Mouse (Mus musculus) ES-Bruce4 (cell line): ENCODE measurements around the gene Apbb2.

Experiments used
- CTCF ChIP-seq: IDR thresholded peaks from one replicate; pipeline ENCODE4 v1.8.1; 2011; ENCODE audit warnings: low read depth, low read length
- EP300 ChIP-seq: IDR thresholded peaks from 2 replicates; pipeline ENCODE4 v1.6.1; 2011; ENCODE audit warnings: low read depth, low read length; ENCODE audit not compliant: insufficient read depth

DNA sequence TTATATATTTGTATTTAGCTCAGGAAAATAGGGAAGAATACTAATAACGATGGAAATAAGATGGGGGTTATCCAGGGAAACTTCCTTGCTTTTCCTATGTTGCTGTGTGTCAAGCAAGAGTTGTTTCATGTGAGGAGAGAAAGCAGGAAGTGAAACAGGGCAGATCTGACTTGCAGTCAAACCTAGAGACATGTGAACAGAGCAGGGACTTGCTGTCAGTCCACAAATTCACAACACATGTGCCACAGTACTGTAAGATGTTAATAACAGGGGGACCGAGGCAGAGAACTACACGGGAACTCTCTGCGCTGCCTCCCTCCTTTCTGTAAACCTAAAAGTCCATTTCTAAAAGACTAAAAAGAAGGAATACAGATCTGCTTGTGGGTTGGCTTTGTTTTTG, 93.6 kb downstream of the Apbb2 start:
- TF ChIP-seq CTCF (no peak), EP300 (no peak)
